In genomic region chr6:81987010-81987409, GRCm38 (mm10) we compare ENCODE assay signal across 8 mouse cellular contexts. TPM values are rescaled to one million over a fixed set of nuclear protein-coding genes. Genes with fewer than 3 reads are reported as not detected.
DNase-seq lines count a peak whose midpoint lies in the region; ATAC-seq and TF ChIP-seq lines count a peak whose summit lies in the region.

No protein-coding gene starts in this region.

- H3K4me3 ChIP-seq in embryonic facial prominence, embryonic 11.5 days (ENCODE audit: low read depth, low read length) = no peak overlapping the region
- no peak overlapping the region for H3K4me3 ChIP-seq in kidney, embryonic 14.5 days (ENCODE audit: low read length)
- no peak overlapping the region for H3K4me3 ChIP-seq in limb, embryonic 14.5 days (replicated peaks; ENCODE audit: low read length)

- no peaks in the 10 kb centered on the region for H3K9me3 ChIP-seq in embryonic facial prominence, embryonic 11.5 days (replicated peaks; ENCODE audit: control insufficient read depth, low read length)
- H3K9me3 ChIP-seq in kidney, embryonic 14.5 days (ENCODE audit: control insufficient read depth, low read length) = no peaks in the 10 kb centered on the region
- no peaks in the 10 kb centered on the region for H3K9me3 ChIP-seq in limb, embryonic 14.5 days (ENCODE audit: control insufficient read depth, low read length)

- H3K4me1 ChIP-seq in embryonic facial prominence, embryonic 11.5 days (ENCODE audit: control insufficient read depth, insufficient read depth, low read length) = 0 out of 2 replicates have a peak, but pooled peaks cover 2% of the 10 kb centered on the region
- 0 out of 2 replicates have a peak, but pooled peaks cover 2% of the 10 kb centered on the region for H3K4me1 ChIP-seq in kidney, embryonic 14.5 days (ENCODE audit: control insufficient read depth, insufficient read depth, low read length)
- H3K4me1 ChIP-seq in limb, embryonic 14.5 days (ENCODE audit: control insufficient read depth, insufficient read depth, low read length) = peaks cover 26% of the 10 kb centered on the region

- ATAC-seq in embryonic facial prominence, embryonic 11.5 days (replicated peaks; ENCODE audit: insufficient number of reproducible peaks, low FRiP score, low TSS enrichment, low read depth) = peak; percentile 74
- ATAC-seq in kidney, embryonic 14.5 days (ENCODE audit: low FRiP score, low TSS enrichment) = peak; percentile 76
- ATAC-seq in limb, embryonic 14.5 days (ENCODE audit: low FRiP score, low read depth) = peak; percentile 48; the same call in 1 of the 2 replicates

- H3K27me3 ChIP-seq in embryonic facial prominence, embryonic 11.5 days (ENCODE audit: control insufficient read depth, insufficient read depth, low read length) = no peaks in the 10 kb centered on the region
- no peaks in the 10 kb centered on the region for H3K27me3 ChIP-seq in kidney, embryonic 14.5 days (ENCODE audit: control insufficient read depth, insufficient read depth, low read length)
- H3K27me3 ChIP-seq in limb, embryonic 14.5 days (ENCODE audit: control insufficient read depth, insufficient read depth, low read length) = no peaks in the 10 kb centered on the region

- TF ChIP-seq POLR2A in limb, embryonic 14.5 days (IDR thresholded peaks at IDR 0.05; ENCODE audit: borderline replicate concordance, extremely low read depth, insufficient read depth, insufficient read length) = no peak

- no peak overlapping the region for H3K4me2 ChIP-seq in embryonic facial prominence, embryonic 11.5 days (ENCODE audit: low read depth, low read length)
- H3K4me2 ChIP-seq in kidney, embryonic 14.5 days (replicated peaks; ENCODE audit: low read depth, low read length) = no peak overlapping the region
- H3K4me2 ChIP-seq in limb, embryonic 14.5 days (replicated peaks; ENCODE audit: low read depth, low read length, severe bottlenecking) = no peak overlapping the region

- 2% methylated on average over 9 of the region's 9 CpGs for WGBS in embryonic facial prominence, embryonic 11.5 days
- 2% methylated on average over 9 of the region's 9 CpGs for WGBS in kidney, embryonic 14.5 days
- WGBS in limb, embryonic 14.5 days = under 1% methylated on average over 9 of the region's 9 CpGs

- DNase-seq in 3134 (ENCODE audit: extremely low read depth, insufficient read length, low spot score) = peak; percentile 80
- DNase-seq in adrenal gland, postnatal 25 days = peak; percentile 87
- DNase-seq in embryonic facial prominence, embryonic 11.5 days (ENCODE audit: low spot score) = peak; percentile 87
- DNase-seq in heart, adult 9 months (ENCODE audit: low spot score in 2 of 2) = peak; percentile 65 to 68
- peak; percentile 78 for DNase-seq in limb, embryonic 14.5 days (ENCODE audit: low spot score)
- DNase-seq in naive thymus-derived CD4-positive, alpha-beta T cell, adult 2 months (ENCODE audit: low read depth) = peak; percentile 56
- DNase-seq in spleen, postnatal 36 days (ENCODE audit: low spot score in 2 of 2) = peak; percentile 48 to 52

- no peak overlapping the region for H3K27ac ChIP-seq in embryonic facial prominence, embryonic 11.5 days (replicated peaks; ENCODE audit: low read depth, low read length)
- H3K27ac ChIP-seq in kidney, embryonic 14.5 days (ENCODE audit: low read depth, low read length) = 0 out of 2 replicates have a peak overlapping the region, but pooled peaks have one; percentile 30
- peak overlapping the region; percentile 65 for H3K27ac ChIP-seq in limb, embryonic 14.5 days (replicated peaks; ENCODE audit: low read depth, low read length)

- no peaks in the 10 kb centered on the region for H3K36me3 ChIP-seq in embryonic facial prominence, embryonic 11.5 days (replicated peaks; ENCODE audit: control insufficient read depth, insufficient read depth, low read depth, low read length)
- H3K36me3 ChIP-seq in kidney, embryonic 14.5 days (ENCODE audit: control insufficient read depth, insufficient read depth, low read length) = no peaks in the 10 kb centered on the region
- no peaks in the 10 kb centered on the region for H3K36me3 ChIP-seq in limb, embryonic 14.5 days (ENCODE audit: control insufficient read depth, insufficient read depth, low read length)

- peak overlapping the region; percentile 34 for H3K9ac ChIP-seq in embryonic facial prominence, embryonic 11.5 days (replicated peaks; ENCODE audit: low read length)
- peak overlapping the region; percentile 28; the same call in 1 of the 2 replicates for H3K9ac ChIP-seq in kidney, embryonic 14.5 days (ENCODE audit: low read depth, low read length)
- no peak overlapping the region for H3K9ac ChIP-seq in limb, embryonic 14.5 days (ENCODE audit: low read depth, low read length, severe bottlenecking)

RNA-seq across cellular contexts. Expression of gene Mrpl19, which starts 21.3 kb away (rescaled TPM):
- 22.9 and 36.0 TPM in 2 replicates for total RNA-seq in adrenal gland, postnatal 25 days (2021)
- polyA plus RNA-seq in embryonic facial prominence, embryonic 11.5 days (2014; fragmentation: Nextera tagmentation; extraction: Ambion mirVana) = 68.0 and 68.9 TPM in 2 replicates
- polyA plus RNA-seq in kidney, embryonic 14.5 days (2014; fragmentation: Nextera tagmentation; extraction: Ambion mirVana) = 56.9 and 73.2 TPM in 2 replicates
- polyA plus RNA-seq in limb, embryonic 14.5 days (2012; rRNA removed) = 10.8 and 12.4 TPM in 2 replicates
- polyA plus RNA-seq in limb, embryonic 14.5 days (2014; fragmentation: Nextera tagmentation; extraction: Ambion mirVana) = 39.2 and 41.4 TPM in 2 replicates

RNA-seq across cellular contexts. Expression of gene Eva1a, which starts 53.8 kb away (rescaled TPM):
- 1.8 and 3.1 TPM in 2 replicates for total RNA-seq in adrenal gland, postnatal 25 days (2021)
- polyA plus RNA-seq in embryonic facial prominence, embryonic 11.5 days (2014; fragmentation: Nextera tagmentation; extraction: Ambion mirVana) = 11.3 and 14.5 TPM in 2 replicates
- polyA plus RNA-seq in kidney, embryonic 14.5 days (2014; fragmentation: Nextera tagmentation; extraction: Ambion mirVana) = 37.3 and 45.4 TPM in 2 replicates
- polyA plus RNA-seq in limb, embryonic 14.5 days (2012; rRNA removed) = 15.7 and 20.1 TPM in 2 replicates
- 23.4 and 30.2 TPM in 2 replicates for polyA plus RNA-seq in limb, embryonic 14.5 days (2014; fragmentation: Nextera tagmentation; extraction: Ambion mirVana)
